Mouse (Mus musculus) liver, embryonic 14.5 days (tissue): ENCODE data around the gene Cckbr.

ENCODE experiments used
- CTCF ChIP-seq: IDR thresholded peaks from 2 replicates; pipeline ENCODE4 v1.5.1; 2016; ENCODE audit warnings: antibody characterized with exemption, low read depth, control low read depth
- EP300 ChIP-seq: IDR thresholded peaks from 2 replicates; pipeline ENCODE4 v1.6.1; 2016; ENCODE audit warnings: antibody characterized with exemption, low read depth

DNA sequence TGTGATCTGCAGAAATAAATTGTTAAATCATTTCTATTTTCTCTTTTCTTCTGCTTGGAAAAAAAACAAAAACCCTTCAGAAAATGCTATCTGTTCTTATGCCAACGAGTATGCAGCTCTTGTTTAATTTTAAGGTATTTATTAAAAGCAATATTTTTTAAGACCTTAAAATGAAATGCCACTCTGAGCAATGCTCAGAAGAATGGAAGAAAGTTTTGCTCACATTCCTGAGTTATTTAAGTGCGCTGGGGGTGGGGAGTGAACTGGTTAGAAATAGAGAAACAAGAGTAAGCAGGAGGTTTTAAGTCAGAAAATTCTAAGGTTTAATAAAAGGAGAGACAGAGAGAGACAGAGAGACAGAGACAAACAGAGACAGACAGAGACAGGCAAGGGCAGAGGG, 94.2 kb downstream of the Cckbr start:
- TF ChIP-seq CTCF: no peak
- no peak for TF ChIP-seq EP300
